Mouse (Mus musculus) E14TG2a.4 (cell line): Measurements from ENCODE around the gene Gpr160.
"Not testable (repeated sequence)": the region's sequence is repeated elsewhere in the genome, so short reads cannot be mapped to it uniquely, and the experiment has no call there.

Experiments used
- H3K27me3 ChIP-seq: 2 replicates; pipeline ENCODE4 v1.6.1; 2014; ENCODE audit warnings: low read length, control low read depth; ENCODE audit not compliant: insufficient read depth
- H3K36me3 ChIP-seq: 2 replicates; pipeline ENCODE4 v1.6.1; 2014; ENCODE audit warnings: low read length, control low read depth; ENCODE audit not compliant: insufficient read depth
- H3K4me1 ChIP-seq: replicated peaks from 2 replicates; pipeline ENCODE4 v1.6.1; 2014; ENCODE audit warnings: low read depth, low read length, control low read depth
- H3K4me3 ChIP-seq: replicated peaks from 2 replicates; pipeline ENCODE4 v1.5.1; 2014; ENCODE audit warnings: mild to moderate bottlenecking, low read length
- H3K9me3 ChIP-seq: 2 replicates; pipeline ENCODE4 v1.6.1; 2014; ENCODE audit warnings: low read length, control low read depth
- CTCF ChIP-seq: conservative IDR thresholded peaks from 2 replicates; pipeline ENCODE4 v1.5.1; 2014; ENCODE audit warnings: low read length
- NANOG ChIP-seq: IDR thresholded peaks from 2 replicates; pipeline ENCODE4 v1.6.1; 2014; ENCODE audit warnings: borderline replicate concordance, low read length, mixed read lengths
- POU5F1 ChIP-seq: IDR thresholded peaks from 2 replicates; pipeline ENCODE4 v1.6.1; 2014; ENCODE audit warnings: low read length, borderline replicate concordance

Gene Gpr160

DNA sequence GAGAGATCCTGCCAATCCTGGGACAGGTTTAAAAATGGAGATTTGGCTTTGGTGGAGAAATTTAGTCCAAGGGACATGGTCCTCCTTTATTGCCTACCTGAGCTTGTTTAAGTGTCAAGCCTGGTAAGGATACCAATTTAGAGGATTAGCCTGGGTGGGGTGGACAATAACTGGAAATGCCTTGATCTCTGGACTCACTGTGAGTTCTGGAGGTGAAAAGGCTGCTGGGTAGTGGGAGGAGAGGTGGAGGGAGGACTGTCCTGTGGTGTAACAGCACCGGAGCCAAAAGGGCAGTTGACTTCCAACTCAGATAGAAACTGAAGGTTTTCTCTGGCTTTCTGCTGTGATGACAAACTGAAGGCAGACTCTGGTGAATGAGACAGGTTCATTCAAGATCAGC, 8.3 kb upstream of the Gpr160 start:
- H3K4me1 ChIP-seq = peaks cover 18% of the 10 kb centered on the region
- TF ChIP-seq POU5F1 = no peak
- no peak for TF ChIP-seq NANOG
- no peak for TF ChIP-seq CTCF
- no peak overlapping the region for H3K4me3 ChIP-seq
- peaks cover 11% of the 10 kb centered on the region for H3K27me3 ChIP-seq
- H3K36me3 ChIP-seq = no peaks in the 10 kb centered on the region
- no peaks in the 10 kb centered on the region for H3K9me3 ChIP-seq

DNA sequence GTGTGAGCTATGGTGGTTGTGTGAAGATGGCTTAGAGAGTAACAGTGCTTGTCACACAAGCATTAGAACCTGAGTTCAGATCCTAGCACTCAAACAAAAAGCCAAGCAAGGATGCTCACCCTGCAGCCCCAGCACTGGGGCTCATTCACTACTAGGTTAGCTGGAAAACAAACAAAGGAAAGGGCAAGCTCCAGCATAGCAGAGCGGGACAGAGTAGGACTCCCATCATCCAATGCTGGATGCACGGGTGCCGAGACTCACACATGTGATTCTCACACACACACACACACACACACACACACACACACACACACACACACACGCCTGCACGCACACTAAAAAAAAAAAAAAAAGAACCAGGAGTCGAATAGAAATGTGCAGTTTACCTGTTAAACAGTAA, 4.3 kb upstream of the Gpr160 start:
- Histone ChIP-seq H3K36me3 (no peaks in the 10 kb centered on the region), H3K4me3 (no peak overlapping the region)
- no peak for TF ChIP-seq NANOG
- no peak for TF ChIP-seq CTCF
- TF ChIP-seq POU5F1 = no peak

DNA sequence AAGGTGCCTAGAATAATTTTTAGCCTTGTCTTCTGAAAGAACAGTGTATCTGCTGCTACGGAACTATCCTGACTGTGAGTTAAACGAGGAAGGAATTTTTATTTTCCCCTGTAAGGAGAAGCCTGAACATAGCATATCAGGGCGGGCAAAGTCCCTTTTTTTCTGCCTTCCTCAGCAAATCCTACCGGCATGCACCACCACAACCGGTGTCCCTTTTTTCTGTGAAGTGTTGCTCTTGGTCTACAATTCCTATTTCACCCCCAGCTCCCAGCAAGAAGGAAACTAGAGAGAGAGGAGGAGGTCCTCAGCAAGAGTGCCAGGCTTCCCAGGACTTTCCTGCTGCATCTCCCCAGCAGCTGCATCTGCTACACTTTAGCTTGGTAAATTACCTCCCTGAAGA, 2.2 kb upstream of the Gpr160 start:
- Histone ChIP-seq H3K4me3 (no peak overlapping the region), H3K4me1 (peaks cover 18% of the 10 kb centered on the region), H3K9me3 (no peaks in the 10 kb centered on the region), H3K36me3 (no peaks in the 10 kb centered on the region), H3K27me3 (peaks cover 33% of the 10 kb centered on the region)
- TF ChIP-seq NANOG (no peak), POU5F1 (no peak), CTCF (no peak)

More for the DNA sequence above, 4.3 kb upstream of the Gpr160 start:
- H3K4me1 ChIP-seq = peaks cover 25% of the 10 kb centered on the region
- H3K27me3 ChIP-seq = peaks cover 35% of the 10 kb centered on the region
- no peaks in the 10 kb centered on the region for H3K9me3 ChIP-seq

DNA sequence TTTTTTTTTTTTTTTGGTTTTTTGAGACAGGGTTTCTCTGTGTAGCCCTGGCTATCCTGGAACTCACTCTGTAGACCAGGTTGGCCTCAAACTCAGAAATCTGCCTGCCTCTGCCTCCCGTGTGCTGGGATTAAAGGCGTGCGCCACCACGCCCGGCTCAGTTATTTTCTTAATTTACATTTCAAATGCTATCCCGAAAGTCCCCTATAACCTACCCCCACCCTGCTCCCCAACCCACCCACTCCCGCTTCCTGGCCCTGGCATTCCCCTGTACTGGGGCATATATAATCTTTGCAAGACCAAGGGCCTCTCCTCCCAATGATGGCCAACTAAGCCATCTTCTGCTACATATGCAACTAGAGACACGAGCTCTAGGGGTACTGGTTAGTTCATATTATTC, 3.8 kb downstream of the Gpr160 start:
- not testable (repeated sequence) for H3K4me3 ChIP-seq, H3K9me3 ChIP-seq, H3K27me3 ChIP-seq
- peaks cover 11% of the 10 kb centered on the region; the same call in 1 of the 2 replicates for H3K36me3 ChIP-seq
- H3K4me1 ChIP-seq = peaks cover 49% of the 10 kb centered on the region

- TF ChIP-seq CTCF (no peak), POU5F1 (no peak), NANOG (no peak)
- Histone ChIP-seq H3K9me3 (no peaks in the 10 kb centered on the region), H3K36me3 (peaks cover 11% of the 10 kb centered on the region; the same call in 1 of the 2 replicates), H3K4me1 (peaks cover 43% of the 10 kb centered on the region), H3K27me3 (peaks cover 3% of the 10 kb centered on the region), H3K4me3 (no peak overlapping the region)
Observed at GRCm38 (mm10) chr3:30860705-30861104, 5.0 kb downstream of the Gpr160 start.

DNA sequence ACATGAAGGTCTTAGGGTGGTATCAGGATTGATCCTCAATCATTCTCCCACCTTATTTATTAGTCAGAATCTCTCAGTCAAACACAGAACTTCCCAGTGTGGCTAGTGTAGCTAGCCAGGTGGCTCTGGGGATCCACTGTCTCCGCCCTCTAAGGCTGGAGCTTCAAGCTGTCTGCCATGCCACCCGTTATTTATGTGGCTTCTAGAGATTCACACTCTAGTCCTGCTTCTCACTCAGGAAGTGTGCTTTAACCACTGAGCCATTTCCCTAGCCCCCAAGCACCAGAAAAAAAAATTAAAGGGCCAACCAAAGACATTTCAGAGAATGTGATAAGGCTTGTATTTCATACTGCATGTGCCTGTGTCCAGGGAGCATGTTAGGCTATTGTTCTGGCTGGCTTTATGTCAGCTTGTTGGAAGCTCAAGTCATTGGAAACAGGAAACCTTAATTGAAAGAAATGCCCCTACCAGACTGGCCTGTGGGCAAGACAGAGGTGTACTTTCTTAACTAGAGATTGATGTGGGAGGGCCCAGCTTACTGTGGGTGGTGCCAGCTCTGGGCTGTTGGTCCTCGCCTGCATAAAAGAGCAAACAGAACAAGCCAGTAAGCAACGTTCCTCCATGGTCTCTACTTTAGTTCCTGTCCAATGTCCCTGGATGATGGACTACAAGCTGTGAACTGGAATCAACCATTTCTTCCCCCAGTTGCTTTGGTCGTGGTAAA, 8.1 kb downstream of the Gpr160 start:
- Histone ChIP-seq H3K4me1 (peaks cover 46% of the 10 kb centered on the region), H3K9me3 (no peaks in the 10 kb centered on the region), H3K36me3 (peaks cover 24% of the 10 kb centered on the region), H3K4me3 (no peak overlapping the region), H3K27me3 (no peaks in the 10 kb centered on the region)
- TF ChIP-seq POU5F1 (no peak), CTCF (no peak), NANOG (no peak)

DNA sequence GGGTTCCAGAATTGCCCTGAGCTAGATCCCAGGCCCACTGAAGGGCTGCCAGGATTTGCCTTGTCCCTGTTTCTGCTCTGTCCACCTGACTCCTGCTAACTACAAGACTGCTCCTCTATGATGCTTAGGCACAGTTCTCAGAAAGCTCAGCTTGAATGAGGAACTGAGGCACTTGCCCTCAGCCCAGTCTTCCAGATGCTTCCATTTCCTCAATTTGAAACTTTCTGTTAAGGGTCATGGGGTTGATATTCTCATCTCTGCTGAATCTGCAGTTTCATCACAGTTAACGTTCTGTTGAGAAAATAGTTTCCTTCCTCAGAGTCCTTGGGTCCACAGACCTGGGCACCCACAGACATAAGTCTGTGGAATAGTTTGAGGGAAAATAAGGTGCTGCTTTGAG, 8.9 kb downstream of the Gpr160 start:
- no peaks in the 10 kb centered on the region for H3K27me3 ChIP-seq
- H3K4me1 ChIP-seq = peaks cover 44% of the 10 kb centered on the region
- H3K36me3 ChIP-seq = peaks cover 24% of the 10 kb centered on the region
- TF ChIP-seq CTCF (no peak), POU5F1 (no peak), NANOG (no peak)
- H3K9me3 ChIP-seq = no peaks in the 10 kb centered on the region
- no peak overlapping the region for H3K4me3 ChIP-seq

GRCm38 (mm10) chr3:30868176-30868575, 12.4 kb downstream of the Gpr160 start:
- Histone ChIP-seq H3K36me3 (peaks cover 17% of the 10 kb centered on the region), H3K9me3 (no peaks in the 10 kb centered on the region), H3K4me1 (peaks cover 24% of the 10 kb centered on the region), H3K27me3 (no peaks in the 10 kb centered on the region), H3K4me3 (no peak overlapping the region)
- TF ChIP-seq CTCF (no peak), NANOG (no peak)

GRCm38 (mm10) chr3:30868625-30869024, 12.9 kb downstream of the Gpr160 start:
- no peak for TF ChIP-seq POU5F1
- TF ChIP-seq NANOG = no peak
- no peak for TF ChIP-seq CTCF
- Histone ChIP-seq H3K4me3 (no peak overlapping the region), H3K4me1 (peaks cover 21% of the 10 kb centered on the region), H3K9me3 (no peaks in the 10 kb centered on the region), H3K27me3 (no peaks in the 10 kb centered on the region), H3K36me3 (peaks cover 16% of the 10 kb centered on the region)
